Mouse (Mus musculus) neural tube, embryonic 14.5 days (tissue): ENCODE measurements around the gene Gabrb3. TPM values are rescaled to one million over a fixed set of nuclear protein-coding genes. Genes with fewer than 3 reads are reported as not detected.
A peak's percentile ranks its signal among the peaks of the same experiment; 100 is the strongest.

Experiments used
- ATAC-seq: fragments of 200-750 bp; cut with Nextera tagmentation; 2 replicates; pipeline ENCODE4 v1.8.0; 2017; ENCODE audit warnings: low read depth, mild to moderate bottlenecking, moderate TSS enrichment, moderate library complexity
- H3K27ac ChIP-seq: fragments of 300-500 bp; sonication (generic); 2 replicates; pipeline ENCODE4 v1.5.1; 2014; ENCODE audit warnings: low read depth, mild to moderate bottlenecking, control low read depth, low read length, moderate library complexity, mixed read lengths
- H3K27me3 ChIP-seq: fragments of 300-500 bp; sonication (generic); 2 replicates; pipeline ENCODE4 v1.6.1; 2014; ENCODE audit warnings: low read length; ENCODE audit not compliant: control insufficient read depth, insufficient read depth
- H3K36me3 ChIP-seq: fragments of 300-500 bp; sonication (generic); 2 replicates; pipeline ENCODE4 v1.6.1; 2014; ENCODE audit warnings: low read length, mixed read lengths; ENCODE audit not compliant: control insufficient read depth, insufficient read depth
- H3K4me1 ChIP-seq: fragments of 300-500 bp; sonication (generic); 2 replicates; pipeline ENCODE4 v1.6.1; 2014; ENCODE audit warnings: low read length; ENCODE audit not compliant: control insufficient read depth, insufficient read depth
- H3K4me2 ChIP-seq: fragments of 300-500 bp; sonication (generic); 2 replicates; pipeline ENCODE4 v1.6.1; 2014; ENCODE audit warnings: mild to moderate bottlenecking, low read depth, low read length, control low read depth
- H3K4me3 ChIP-seq: fragments of 300-500 bp; sonication (generic); 2 replicates; pipeline ENCODE4 v1.5.1; 2014; ENCODE audit warnings: low read depth, low read length, control low read depth, mixed read lengths
- H3K9ac ChIP-seq: fragments of 300-500 bp; sonication (generic); replicated peaks from 2 replicates; pipeline ENCODE4 v1.6.1; 2014; ENCODE audit warnings: low read depth, mild to moderate bottlenecking, control low read depth, low read length, mixed read lengths
- H3K9me3 ChIP-seq: fragments of 300-500 bp; sonication (generic); 2 replicates; pipeline ENCODE4 v1.6.1; 2016; ENCODE audit warnings: low read length; ENCODE audit not compliant: control insufficient read depth
- WGBS: fragments of 180-500 bp; shearing (Covaris S2); extraction: QIAGEN DNeasy Blood & Tissue Kit; methylation state at CpG from one replicate; pipeline ENCODE4 v1.1.7; 2014; 5-methylcytosine and 5-hydroxymethylcytosine counted together
- polyA plus RNA-seq: library from polyadenylated mRNA; unstranded; fragments of >200 nt; fragmentation: Nextera tagmentation; extraction: Ambion mirVana; gene quantifications from 2 replicates; pipeline ENCODE4 v1.2.1, GENCODE M21; 2014

Gabrb3 gene
- polyA plus RNA-seq, 1 experiment from 2014 or later: 95.3 TPM

DNA sequence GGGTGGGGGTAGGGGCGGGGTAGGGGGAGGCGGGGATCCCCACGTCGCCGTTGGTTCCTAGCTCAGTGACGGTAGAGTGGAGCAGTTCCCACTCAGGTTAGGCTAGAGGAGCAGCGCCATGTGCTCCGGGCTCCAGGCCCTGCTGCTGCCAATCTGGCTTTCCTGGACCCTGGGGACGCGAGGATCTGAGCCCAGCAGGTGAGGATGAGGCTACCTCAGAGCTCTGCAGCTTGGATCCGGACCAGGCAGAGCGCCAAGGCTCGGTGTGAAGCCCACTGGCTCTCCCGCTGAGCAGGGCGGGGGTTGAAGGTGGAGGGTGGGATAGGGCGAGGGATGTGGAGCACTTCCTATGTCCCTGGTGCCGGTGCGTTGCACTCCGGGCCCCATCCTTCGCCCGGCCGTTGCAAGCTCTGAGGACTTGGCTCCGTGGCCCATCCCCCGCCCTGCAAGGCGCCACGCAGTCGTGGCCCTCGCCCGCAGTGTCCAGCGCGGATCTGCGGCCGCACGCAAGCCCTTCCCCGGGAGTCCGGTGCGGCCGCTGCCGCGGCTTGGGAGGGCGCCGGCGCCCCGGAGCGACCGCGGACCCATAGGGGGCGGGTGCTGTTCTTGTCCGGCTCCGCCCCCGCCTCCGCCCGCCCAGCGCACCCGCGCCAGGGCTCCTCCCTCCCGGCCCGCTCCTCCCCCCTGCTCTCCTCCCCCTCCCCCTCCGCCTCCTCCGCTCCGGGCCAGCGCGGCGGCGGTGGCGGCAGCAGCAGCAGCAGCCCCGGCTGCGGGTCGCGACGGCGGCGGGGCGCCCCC lies 171.2 kb downstream of the Gabrb3 start:
- 0 out of 2 replicates have a peak, but pooled peaks cover 2% of the 10 kb centered on the region for H3K27me3 ChIP-seq
- H3K4me3 ChIP-seq: peak overlapping the region; percentile 78
- H3K9me3 ChIP-seq: no peaks in the 10 kb centered on the region
- no peaks in the 10 kb centered on the region for H3K36me3 ChIP-seq
- H3K27ac ChIP-seq: peak overlapping the region; percentile 88
- peak overlapping the region; percentile 89 for H3K4me2 ChIP-seq
- H3K4me1 ChIP-seq: peaks cover 3% of the 10 kb centered on the region; the same call in 1 of the 2 replicates
- peak overlapping the region; percentile 81 for H3K9ac ChIP-seq
- peak; percentile 91 for ATAC-seq
- WGBS: 1% methylated on average over 31 of the region's 74 CpGs

DNA sequence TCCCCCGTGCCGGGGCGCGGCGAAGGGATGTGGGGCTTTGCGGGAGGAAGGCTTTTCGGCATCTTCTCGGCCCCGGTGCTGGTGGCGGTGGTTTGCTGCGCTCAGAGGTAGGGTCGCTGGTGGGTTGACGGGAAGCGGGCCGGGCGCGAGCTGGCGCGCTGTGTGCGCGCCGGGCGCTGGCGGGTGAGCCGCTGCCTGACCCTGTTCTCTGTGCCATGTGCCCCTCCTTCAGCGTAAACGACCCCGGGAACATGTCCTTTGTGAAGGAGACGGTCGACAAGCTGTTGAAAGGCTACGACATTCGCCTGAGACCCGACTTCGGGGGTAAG lies 171.7 kb downstream of the Gabrb3 start:
- Histone ChIP-seq H3K27me3 (0 out of 2 replicates have a peak, but pooled peaks cover 2% of the 10 kb centered on the region), H3K4me2 (peak overlapping the region; percentile 89), H3K9me3 (no peaks in the 10 kb centered on the region), H3K9ac (peak overlapping the region; percentile 81), H3K36me3 (no peaks in the 10 kb centered on the region), H3K4me3 (peak overlapping the region; percentile 78), H3K4me1 (peaks cover 3% of the 10 kb centered on the region; the same call in 1 of the 2 replicates), H3K27ac (peak overlapping the region; percentile 88)
- WGBS: under 1% methylated on average over 29 of the region's 34 CpGs
- ATAC-seq: peak; percentile 77

DNA sequence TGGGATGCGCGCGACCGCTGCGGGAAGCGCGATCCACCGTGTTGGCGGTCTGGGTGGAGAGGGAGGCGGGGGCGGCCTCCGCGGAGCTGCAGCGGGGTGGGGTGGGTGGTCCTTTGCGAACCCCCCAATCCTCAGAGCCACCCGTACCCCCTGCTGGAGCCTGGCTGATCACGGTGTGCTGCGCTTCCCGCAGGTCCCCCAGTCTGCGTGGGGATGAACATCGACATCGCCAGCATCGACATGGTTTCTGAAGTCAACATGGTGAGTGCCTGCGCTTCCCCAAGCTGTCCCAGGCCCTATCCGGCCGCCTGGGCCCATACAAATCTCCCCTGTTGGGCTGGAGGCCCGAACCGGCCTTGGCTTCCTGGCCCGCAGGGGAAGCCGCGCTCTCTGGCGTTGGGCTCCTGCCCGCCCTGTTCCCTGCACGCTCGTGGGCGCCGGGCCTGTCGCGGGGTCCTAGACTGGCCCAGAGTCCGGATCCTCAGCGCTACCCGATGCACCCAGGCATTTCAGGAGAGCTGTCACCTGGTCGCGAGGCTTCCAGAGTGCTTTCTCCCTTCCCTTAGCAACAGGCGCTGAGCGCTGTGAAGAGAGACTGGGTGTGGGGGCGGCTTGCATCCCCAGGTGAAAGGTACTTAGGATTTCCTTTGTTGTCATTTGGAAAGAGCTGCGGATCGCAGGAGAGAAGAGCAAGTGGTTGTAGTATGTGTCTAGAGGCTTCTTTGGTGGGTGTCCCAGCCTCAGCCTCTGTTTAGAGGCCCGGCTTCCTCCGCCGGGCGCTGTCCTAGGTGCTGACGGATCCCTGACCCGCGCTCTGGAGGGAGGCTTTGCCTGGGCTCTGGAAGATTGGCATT lies 172.3 kb downstream of the Gabrb3 start:
- under 1% methylated on average over 56 of the region's 56 CpGs for WGBS
- peak; percentile 35 for ATAC-seq
- H3K27ac ChIP-seq: peak overlapping the region; percentile 88
- H3K9me3 ChIP-seq: no peaks in the 10 kb centered on the region
- no peaks in the 10 kb centered on the region for H3K36me3 ChIP-seq
- 0 out of 2 replicates have a peak, but pooled peaks cover 2% of the 10 kb centered on the region for H3K27me3 ChIP-seq
- H3K4me2 ChIP-seq: peak overlapping the region; percentile 89
- peak overlapping the region; percentile 81 for H3K9ac ChIP-seq
- H3K4me1 ChIP-seq: peaks cover 3% of the 10 kb centered on the region; the same call in 1 of the 2 replicates
- H3K4me3 ChIP-seq: peak overlapping the region; percentile 78

DNA sequence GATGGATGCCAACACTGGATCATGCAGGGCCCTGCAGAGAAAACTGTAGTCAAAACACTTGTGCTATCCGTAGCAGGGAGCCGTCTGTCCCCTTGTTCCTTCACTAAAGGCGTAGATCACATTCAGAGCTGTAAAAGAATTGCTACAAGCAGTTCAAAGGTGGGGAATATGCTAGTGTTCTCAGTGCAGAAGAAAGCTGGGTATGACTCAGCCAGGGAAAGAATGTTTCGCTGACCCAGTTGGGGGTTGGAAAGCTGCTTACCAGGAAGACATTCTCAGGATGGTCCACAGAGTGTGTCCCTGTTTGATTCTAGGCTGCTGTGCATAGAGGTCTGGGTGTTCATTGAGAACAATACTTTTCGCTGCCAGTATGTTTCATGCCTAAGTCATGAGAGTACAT lies 177.8 kb downstream of the Gabrb3 start:
- no peak for ATAC-seq
- Histone ChIP-seq H3K27ac (no peak overlapping the region), H3K27me3 (no peaks in the 10 kb centered on the region), H3K4me2 (no peak overlapping the region), H3K9me3 (no peaks in the 10 kb centered on the region), H3K4me1 (peaks cover 3% of the 10 kb centered on the region; the same call in 1 of the 2 replicates), H3K4me3 (no peak overlapping the region), H3K36me3 (no peaks in the 10 kb centered on the region), H3K9ac (no peak overlapping the region)
- WGBS: 60% methylated on average over 5 of the region's 5 CpGs

DNA sequence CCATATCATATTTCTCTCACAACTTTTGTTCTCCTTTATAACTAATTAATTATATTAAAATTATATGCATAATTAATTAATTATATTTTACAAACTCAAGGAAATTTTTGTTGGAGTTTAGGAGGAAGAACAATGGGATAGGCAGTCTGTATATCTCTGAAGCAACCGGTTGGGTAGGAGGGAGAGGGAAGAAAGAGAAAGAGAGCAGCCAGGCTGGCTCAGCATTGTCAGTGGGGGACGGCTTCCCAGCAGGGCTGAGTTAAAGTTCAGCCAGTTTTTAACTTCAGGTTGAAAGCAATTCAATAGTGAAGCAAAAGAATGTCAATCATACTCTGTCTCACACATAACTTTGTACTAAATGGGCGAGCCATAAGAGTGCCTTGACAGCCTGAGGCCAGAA lies 199.2 kb downstream of the Gabrb3 start:
- H3K9me3 ChIP-seq: no peaks in the 10 kb centered on the region
- 37% methylated on average over 3 of the region's 3 CpGs for WGBS
- no peak for ATAC-seq

DNA sequence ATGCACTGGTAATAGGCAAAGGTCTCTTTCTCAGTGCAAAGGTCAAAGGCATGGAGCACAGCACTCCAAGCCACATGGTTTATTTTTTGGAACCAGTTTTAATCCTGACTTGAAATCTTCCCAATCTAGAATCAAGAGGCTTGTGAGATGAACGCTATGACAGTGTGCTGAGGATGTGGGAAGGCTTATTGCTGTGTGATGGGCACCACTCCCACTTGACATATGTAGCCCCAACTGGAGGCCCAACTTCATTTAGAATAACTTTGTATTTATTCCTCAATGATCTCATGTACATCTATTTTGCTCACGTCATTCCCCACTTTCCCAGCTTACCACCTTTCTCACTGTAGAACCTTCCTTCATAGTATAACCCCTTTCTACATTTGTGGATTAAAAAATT lies 200.5 kb downstream of the Gabrb3 start:
- Histone ChIP-seq H3K27ac (no peak overlapping the region), H3K4me3 (no peak overlapping the region), H3K27me3 (no peaks in the 10 kb centered on the region), H3K4me1 (no peaks in the 10 kb centered on the region), H3K36me3 (no peaks in the 10 kb centered on the region), H3K4me2 (no peak overlapping the region), H3K9ac (no peak overlapping the region), H3K9me3 (no peaks in the 10 kb centered on the region)
- WGBS: 94% methylated on average over 2 of the region's 2 CpGs
- no peak for ATAC-seq

More for the DNA sequence above, 199.2 kb downstream of the Gabrb3 start:
- Histone ChIP-seq H3K36me3 (no peaks in the 10 kb centered on the region), H3K4me2 (no peak overlapping the region), H3K9ac (no peak overlapping the region), H3K4me3 (no peak overlapping the region), H3K27me3 (no peaks in the 10 kb centered on the region), H3K27ac (no peak overlapping the region), H3K4me1 (no peaks in the 10 kb centered on the region)

DNA sequence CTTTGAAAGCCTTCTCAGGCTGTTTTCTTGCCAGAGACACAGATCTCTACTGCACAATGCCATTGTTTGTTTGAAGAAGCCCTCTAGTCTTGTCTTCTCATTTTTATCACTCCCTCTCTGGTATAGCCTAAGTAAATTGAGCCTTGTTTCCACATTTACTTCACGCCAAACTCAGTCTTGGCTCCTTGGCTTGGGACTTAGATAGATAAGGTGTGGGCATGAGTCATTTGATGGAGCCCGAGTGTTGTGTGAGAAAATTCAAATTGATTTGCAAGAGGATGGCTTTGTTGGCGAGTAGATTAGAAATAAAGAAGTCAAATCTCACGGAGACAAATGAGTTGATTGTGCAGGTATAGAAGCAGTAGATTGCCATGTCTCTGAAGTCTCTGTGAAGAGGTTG lies 204.2 kb downstream of the Gabrb3 start:
- Histone ChIP-seq H3K36me3 (no peaks in the 10 kb centered on the region), H3K4me3 (no peak overlapping the region), H3K27me3 (no peaks in the 10 kb centered on the region), H3K4me1 (no peaks in the 10 kb centered on the region), H3K9me3 (no peaks in the 10 kb centered on the region), H3K27ac (no peak overlapping the region), H3K9ac (no peak overlapping the region), H3K4me2 (no peak overlapping the region)
- ATAC-seq: no peak
- WGBS: 87% methylated on average over 4 of the region's 4 CpGs

DNA sequence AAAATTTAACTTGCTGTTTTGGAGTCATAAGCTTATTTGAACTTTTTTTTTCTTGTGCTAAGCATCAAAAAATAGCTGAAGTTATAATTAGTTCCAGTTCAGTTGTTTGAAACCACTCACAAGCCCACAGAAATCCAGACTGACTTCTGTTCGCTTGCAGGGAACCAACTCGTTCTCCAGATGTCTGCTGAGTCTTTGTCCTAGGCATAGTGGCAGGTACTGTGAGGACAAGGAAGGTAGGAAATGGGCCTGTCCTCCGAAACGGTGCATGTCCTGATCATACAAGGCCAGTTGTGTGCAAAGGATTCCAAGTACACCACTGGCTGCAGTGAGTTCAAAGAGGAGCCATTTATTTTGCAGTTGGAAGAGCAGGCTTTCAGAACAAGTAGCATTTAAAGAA lies 215.5 kb downstream of the Gabrb3 start:
- Histone ChIP-seq H3K9me3 (no peaks in the 10 kb centered on the region), H3K4me2 (no peak overlapping the region), H3K36me3 (no peaks in the 10 kb centered on the region), H3K9ac (no peak overlapping the region), H3K27ac (no peak overlapping the region), H3K4me1 (no peaks in the 10 kb centered on the region), H3K4me3 (no peak overlapping the region), H3K27me3 (no peaks in the 10 kb centered on the region)
- ATAC-seq: no peak
- WGBS: 71% methylated on average over 4 of the region's 4 CpGs

DNA sequence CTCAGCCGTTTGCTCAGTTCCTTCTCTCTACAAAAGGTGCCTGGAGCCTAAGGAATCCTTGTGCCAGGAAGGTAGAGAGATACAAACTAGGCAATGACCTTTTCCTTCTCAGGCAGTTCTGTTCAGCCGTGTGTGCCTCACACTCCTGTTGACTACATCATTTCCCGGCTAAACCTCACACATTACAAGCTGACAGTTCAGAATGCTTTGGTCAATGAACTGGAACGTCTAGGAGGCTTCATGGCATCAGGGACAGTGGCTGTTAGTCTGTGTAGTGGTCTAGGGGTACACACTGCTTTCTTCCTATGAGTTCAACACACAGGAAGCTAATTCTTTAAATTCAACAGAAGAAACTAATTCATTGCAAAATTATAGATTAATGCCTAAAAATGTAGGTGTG lies 216.2 kb downstream of the Gabrb3 start:
- ATAC-seq: no peak
- Histone ChIP-seq H3K27ac (no peak overlapping the region), H3K9ac (no peak overlapping the region), H3K9me3 (no peaks in the 10 kb centered on the region), H3K4me2 (no peak overlapping the region), H3K27me3 (no peaks in the 10 kb centered on the region), H3K4me1 (no peaks in the 10 kb centered on the region), H3K36me3 (no peaks in the 10 kb centered on the region), H3K4me3 (no peak overlapping the region)
- 59% methylated on average over 4 of the region's 4 CpGs for WGBS
